Mouse (Mus musculus) heart, adult 2 months (tissue): ENCODE data around the gene Rhobtb1. TPM values are rescaled to one million over a fixed set of nuclear protein-coding genes. Genes with fewer than 3 reads are reported as not detected.

Source experiments
- DNase-seq, 2 experiments: peaks; one replicate each; pipeline ENCODE4 v3.0.0; 2021
- H3K27ac ChIP-seq: fragments of 200-600 bp; 2 replicates; pipeline ENCODE4 v1.8.1; 2022
- H3K27me3 ChIP-seq: fragments of 200-500 bp; 2 replicates; pipeline ENCODE4 v1.6.1; 2012; ENCODE audit warnings: mild to moderate bottlenecking, low read length, inconsistent platforms, mixed read lengths; ENCODE audit not compliant: control insufficient read depth, insufficient read depth
- H3K36me3 ChIP-seq: fragments of 200-500 bp; 2 replicates; pipeline ENCODE4 v1.6.1; 2012; ENCODE audit warnings: low read length, inconsistent platforms; ENCODE audit not compliant: control insufficient read depth, insufficient read depth
- H3K4me1 ChIP-seq: fragments of 200-500 bp; 2 replicates; pipeline ENCODE4 v1.6.1; 2011; ENCODE audit warnings: low read length; ENCODE audit not compliant: control insufficient read depth, insufficient read depth
- H3K4me3 ChIP-seq: fragments of 200-600 bp; 2 replicates; pipeline ENCODE4 v1.8.1; 2022
- H3K79me2 ChIP-seq: fragments of 200-500 bp; replicated peaks from 2 replicates; pipeline ENCODE4 v1.6.1; 2012; ENCODE audit warnings: mild to moderate bottlenecking, inconsistent platforms, low read length, moderate library complexity, mixed read lengths; ENCODE audit not compliant: control insufficient read depth, insufficient read depth
- H3K9ac ChIP-seq: fragments of 200-500 bp; 2 replicates; pipeline ENCODE4 v1.6.1; 2012; ENCODE audit warnings: low read depth, mild to moderate bottlenecking, control low read depth, inconsistent platforms, low read length, mixed read lengths
- CTCF ChIP-seq: fragments of 200-600 bp; IDR thresholded peaks from 2 replicates; pipeline ENCODE4 v1.8.1; 2022; ENCODE audit warnings: antibody characterized with exemption, mild to moderate bottlenecking, moderate library complexity
- EP300 ChIP-seq: fragments of 200-500 bp; IDR thresholded peaks from 2 replicates; pipeline ENCODE4 v1.6.1; 2011; ENCODE audit warnings: low read depth, low read length, control low read depth; ENCODE audit not compliant: insufficient read depth
- POLR2A ChIP-seq: fragments of 200-500 bp; IDR thresholded peaks from 2 replicates; pipeline ENCODE4 v1.6.1; 2011; ENCODE audit warnings: mild to moderate bottlenecking, low read depth, low read length, control low read depth; ENCODE audit not compliant: insufficient read depth
- WGBS: fragments of 180-500 bp; shearing (Covaris S2); methylation state at CpG from one replicate; pipeline ENCODE4 v1.1.7; 2018; 5-methylcytosine and 5-hydroxymethylcytosine counted together
- intact Hi-C: fragments of 180-260 bp; cut with DNase I; formaldehyde crosslinking; loops from one replicate; pipeline ENCODE4 v1.15.1; 2025
- polyA plus RNA-seq: library from polyadenylated mRNA; depleted of rRNA; stranded (reverse); fragments of >200 nt; gene quantifications from 2 replicates; pipeline ENCODE4 v1.2.3, GENCODE M21; 2012
- total RNA-seq, 2 experiments: library from RNA; stranded (reverse); gene quantifications; 2 replicates each; pipeline ENCODE4 v1.2.3; 2021

Rhobtb1 gene
- total and polyA plus RNA-seq, 3 experiments: 65.5 to 160 (median 123) TPM

DNA sequence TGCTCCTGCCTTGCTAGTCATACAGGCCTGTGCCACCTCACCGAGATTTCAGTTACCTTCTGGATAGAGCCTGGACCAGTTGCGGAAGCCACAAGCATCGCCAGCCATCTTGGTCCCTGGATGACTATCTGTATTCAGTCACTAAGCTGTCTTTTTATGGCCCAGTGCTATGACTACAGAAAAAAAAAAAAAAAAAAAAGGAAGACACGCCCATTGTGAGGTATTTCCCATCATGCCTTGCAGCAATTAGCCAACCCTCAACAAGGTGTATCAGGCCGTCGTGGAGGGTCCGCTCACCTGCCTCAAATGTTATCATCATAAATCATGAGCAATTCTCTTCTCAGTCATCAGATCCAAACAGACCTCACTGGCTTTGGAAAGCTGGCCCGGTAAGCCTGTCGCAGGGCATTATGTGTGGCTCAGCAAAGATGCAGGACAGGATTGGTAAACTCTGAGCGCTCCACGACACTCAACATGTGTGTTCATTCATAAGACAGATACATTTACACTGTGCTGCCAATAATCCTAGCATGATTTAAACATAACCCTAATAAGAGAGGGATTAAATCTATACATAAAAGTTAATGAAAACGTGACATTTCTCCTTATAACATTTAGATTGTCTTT lies 176.9 kb downstream of the Rhobtb1 start:
- H3K36me3 ChIP-seq: no peaks in the 10 kb centered on the region
- intact Hi-C loops: loop anchor here (10.0 kb wide), 1 partner anchor 863 kb away; no protein-coding TSS in a partner anchor

DNA sequence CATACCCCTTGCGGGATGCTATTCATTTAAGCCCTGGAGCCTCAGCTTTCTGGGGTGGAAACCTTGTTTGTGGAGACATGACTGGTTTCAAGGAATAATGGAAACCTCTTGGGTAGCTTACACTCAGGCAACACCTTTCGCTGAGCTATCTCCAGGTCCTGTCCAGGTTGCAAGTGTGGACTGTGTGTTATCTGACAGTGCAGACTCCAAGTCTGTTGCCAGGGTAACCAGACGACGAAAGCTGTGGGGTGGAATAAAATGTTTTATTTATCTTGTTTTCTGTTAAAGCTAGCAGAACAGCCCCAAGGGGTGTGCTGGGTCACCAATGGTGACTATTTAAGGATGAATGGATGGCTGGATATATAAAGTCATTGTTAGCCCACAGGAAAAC lies 177.4 kb downstream of the Rhobtb1 start:
- no peak overlapping the region for H3K4me3 ChIP-seq
- intact Hi-C loops: loop anchor here (10.0 kb wide), 1 partner anchor 864 kb away; no protein-coding TSS in a partner anchor
- no peaks in the 10 kb centered on the region for H3K27me3 ChIP-seq
- 78% methylated on average over 4 of the region's 4 CpGs for WGBS
- no peaks in the 10 kb centered on the region for H3K79me2 ChIP-seq
- H3K27ac ChIP-seq: no peak overlapping the region
- no peak overlapping the region for H3K9ac ChIP-seq
- TF ChIP-seq CTCF: no peak
- no peak for TF ChIP-seq POLR2A
- no peak for TF ChIP-seq EP300
- no peaks in the 10 kb centered on the region for H3K4me1 ChIP-seq
- no peak for DNase-seq
- no peaks in the 10 kb centered on the region for H3K36me3 ChIP-seq

More for the DNA sequence above, 176.9 kb downstream of the Rhobtb1 start:
- no peak for DNase-seq
- Histone ChIP-seq H3K9ac (no peak overlapping the region), H3K27ac (no peak overlapping the region), H3K4me1 (no peaks in the 10 kb centered on the region), H3K27me3 (no peaks in the 10 kb centered on the region), H3K4me3 (no peak overlapping the region), H3K79me2 (no peaks in the 10 kb centered on the region)
- WGBS: 90% methylated on average over 12 of the region's 12 CpGs
- no peak for TF ChIP-seq EP300
- no peak for TF ChIP-seq CTCF
- no peak for TF ChIP-seq POLR2A

DNA sequence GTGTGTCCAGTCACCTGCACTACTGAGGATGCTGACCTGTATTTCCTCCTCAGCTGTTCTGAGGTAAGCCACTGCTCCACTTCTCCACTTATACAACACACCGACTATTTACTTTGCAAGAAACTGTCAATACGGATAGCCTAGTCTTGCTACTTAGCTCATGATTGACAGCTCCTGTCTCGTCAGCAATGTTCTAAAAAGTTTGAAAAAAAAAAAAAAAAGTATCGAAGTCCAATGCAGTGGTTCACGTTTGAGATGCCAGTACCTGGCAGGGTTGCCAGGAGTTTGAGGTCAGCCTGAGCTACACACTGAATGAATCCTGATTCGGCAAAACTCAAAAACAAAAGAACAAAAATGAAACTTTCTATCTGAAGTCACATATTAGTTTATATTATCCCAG lies 180.0 kb downstream of the Rhobtb1 start:
- Histone ChIP-seq H3K36me3 (no peaks in the 10 kb centered on the region), H3K79me2 (no peaks in the 10 kb centered on the region), H3K9ac (no peak overlapping the region), H3K4me1 (no peaks in the 10 kb centered on the region), H3K27ac (no peak overlapping the region), H3K4me3 (no peak overlapping the region), H3K27me3 (no peaks in the 10 kb centered on the region)
- TF ChIP-seq EP300 (no peak), POLR2A (no peak), CTCF (no peak)
- DNase-seq: no peak
- intact Hi-C loops: no loop called here
- WGBS: 90% methylated on average over 6 of the region's 6 CpGs

DNA sequence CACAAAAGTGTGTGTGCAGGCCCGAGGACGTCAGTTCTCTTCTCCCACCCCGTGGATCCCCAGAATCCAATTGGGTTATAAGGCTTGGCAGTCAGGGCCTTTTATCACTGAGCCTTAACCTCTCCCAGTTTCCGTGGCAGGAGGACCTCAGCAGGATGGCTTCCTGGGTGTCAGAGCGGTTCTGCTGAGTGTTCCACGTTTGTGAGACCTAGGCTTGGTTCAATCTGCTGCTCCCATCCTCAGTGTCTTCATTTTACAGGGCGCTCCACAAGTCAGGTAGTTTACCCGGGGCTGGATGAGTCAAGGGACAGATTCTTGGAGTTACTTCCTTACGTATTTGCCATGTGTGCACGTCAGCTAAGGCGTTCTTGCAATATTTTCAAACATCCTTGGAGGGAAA lies 182.0 kb downstream of the Rhobtb1 start:
- no peaks in the 10 kb centered on the region for H3K79me2 ChIP-seq
- H3K9ac ChIP-seq: no peak overlapping the region
- H3K4me1 ChIP-seq: no peaks in the 10 kb centered on the region
- no peaks in the 10 kb centered on the region for H3K36me3 ChIP-seq
- WGBS: 91% methylated on average over 11 of the region's 11 CpGs
- H3K27me3 ChIP-seq: no peaks in the 10 kb centered on the region
- no peak for DNase-seq
- TF ChIP-seq POLR2A (no peak), EP300 (no peak), CTCF (no peak)
- no peak overlapping the region for H3K27ac ChIP-seq
- H3K4me3 ChIP-seq: no peak overlapping the region
- intact Hi-C loops: no loop called here

DNA sequence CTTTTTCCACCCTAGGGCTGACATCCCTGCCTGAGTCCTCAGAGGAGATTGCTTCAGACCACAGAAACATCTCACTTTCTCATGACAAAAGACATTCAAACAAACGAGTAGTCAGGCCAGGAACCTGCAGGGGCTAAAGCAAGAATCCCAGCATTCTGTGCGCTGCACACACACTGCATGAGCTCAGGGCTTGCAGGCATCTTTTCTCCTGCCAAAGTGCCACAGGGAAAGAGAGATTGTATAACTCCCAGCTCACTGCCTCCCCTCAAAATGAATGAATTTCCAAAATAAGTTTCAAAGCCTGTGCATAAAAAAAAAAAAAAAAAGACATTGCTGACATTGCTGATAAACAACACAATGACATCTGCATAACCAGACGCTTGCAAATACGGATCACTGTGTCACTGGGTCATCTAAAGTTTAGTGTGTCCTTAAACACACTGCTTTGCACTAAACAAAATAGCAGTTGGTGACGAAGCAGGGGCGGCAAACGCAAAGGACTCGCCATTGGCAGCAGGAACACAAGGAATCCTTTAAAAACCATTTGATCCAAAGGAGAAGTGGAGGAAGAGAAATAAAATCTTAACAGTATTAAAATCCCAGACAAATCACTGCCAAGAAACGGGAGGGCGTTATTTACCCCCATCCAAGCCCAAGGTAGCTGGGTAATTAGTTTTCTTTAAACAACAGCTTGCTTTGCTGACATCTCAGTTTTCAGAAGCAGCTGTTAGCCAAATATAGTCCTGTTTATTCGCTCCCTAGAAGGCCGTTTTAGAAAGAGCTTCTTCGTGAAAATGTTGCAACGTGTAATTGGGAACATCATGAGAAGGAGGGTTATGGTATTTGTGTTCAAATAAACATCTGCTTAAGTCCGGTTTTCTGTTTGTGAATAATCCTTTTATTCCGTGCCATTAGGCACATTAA lies 183.3 kb downstream of the Rhobtb1 start:
- H3K27me3 ChIP-seq: no peaks in the 10 kb centered on the region
- H3K4me3 ChIP-seq: no peak overlapping the region
- intact Hi-C loops: no loop called here
- 73% methylated on average over 16 of the region's 16 CpGs for WGBS
- H3K27ac ChIP-seq: no peak overlapping the region
- H3K4me1 ChIP-seq: no peaks in the 10 kb centered on the region
- DNase-seq: no peak
- TF ChIP-seq CTCF: no peak
- TF ChIP-seq POLR2A: no peak
- no peak for TF ChIP-seq EP300
- no peak overlapping the region for H3K9ac ChIP-seq
- no peaks in the 10 kb centered on the region for H3K36me3 ChIP-seq
- H3K79me2 ChIP-seq: no peaks in the 10 kb centered on the region

- TF ChIP-seq EP300 (no peak), POLR2A (no peak), CTCF (no peak)
- WGBS: 63% methylated on average over 7 of the region's 7 CpGs
Measured at GRCm38 (mm10) chr10:69335195-69335536, 183.9 kb downstream of the Rhobtb1 start.

More at GRCm38 (mm10) chr10:69335195-69335536, 183.9 kb downstream of the Rhobtb1 start:
- no peak overlapping the region for H3K27ac ChIP-seq
- no peak overlapping the region for H3K4me3 ChIP-seq
- no peaks in the 10 kb centered on the region for H3K36me3 ChIP-seq
- intact Hi-C loops: no loop called here
- no peak for DNase-seq
- no peak overlapping the region for H3K9ac ChIP-seq
- no peaks in the 10 kb centered on the region for H3K27me3 ChIP-seq
- H3K4me1 ChIP-seq: no peaks in the 10 kb centered on the region
- no peaks in the 10 kb centered on the region for H3K79me2 ChIP-seq
